Mouse (Mus musculus): Measurements from ENCODE around the gene Grhpr. TPM values are rescaled to one million over a fixed set of nuclear protein-coding genes. Genes with fewer than 3 reads are reported as not detected.
A peak's percentile ranks its signal among the peaks of the same experiment; 100 is the strongest.
"Not testable (repeated sequence)": the region's sequence is repeated elsewhere in the genome, so short reads cannot be mapped to it uniquely, and the experiment has no call there.

Grhpr gene
- 3.9 and 6.0 TPM in 2 replicates for polyA plus RNA-seq (2012)

DNA sequence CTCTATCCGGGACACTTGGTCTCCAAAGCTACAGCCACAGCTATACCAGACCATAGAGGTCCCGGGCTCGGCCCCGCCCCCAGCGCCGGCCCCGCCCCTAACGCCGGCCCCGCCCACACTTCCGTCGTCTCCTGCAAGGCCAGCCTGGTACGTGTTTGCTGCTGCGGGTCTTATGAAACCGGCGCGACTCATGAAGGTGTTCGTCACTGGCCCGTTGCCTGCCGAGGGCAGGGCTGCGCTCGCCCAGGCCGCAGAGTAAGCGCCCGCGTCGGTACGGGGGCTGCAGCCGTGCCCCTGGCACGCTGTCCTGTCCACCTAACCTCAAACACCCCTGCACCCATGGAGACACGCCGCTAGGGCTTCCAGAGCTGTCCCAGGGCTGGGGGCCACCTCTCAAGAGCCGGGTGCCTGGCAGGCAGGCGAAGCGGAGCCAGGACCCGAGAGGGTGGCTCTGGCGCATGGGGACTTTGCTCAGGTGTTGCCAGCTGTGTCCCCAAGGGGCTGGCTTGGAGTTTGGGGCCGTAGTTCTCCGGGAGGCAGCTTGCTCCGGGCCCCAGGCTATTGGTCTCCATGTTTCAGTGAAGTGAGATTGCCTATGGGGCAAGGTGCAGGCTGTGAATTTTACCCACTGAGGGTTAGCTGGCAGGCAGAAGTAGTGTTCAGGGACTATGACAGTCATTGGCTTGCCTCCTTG lies at the start of gene Grhpr:
TSS of gene Grhpr (plus strand) at position 116 of the 694 bp plus-strand sequence.
- no peak for TF ChIP-seq TAL1 (IDR thresholded peaks at IDR 0.05; ENCODE audit: low read length)
- no peak for TF ChIP-seq GATA1 (IDR thresholded peaks at IDR 0.05; ENCODE audit: low read length)
- H3K4me3 ChIP-seq (replicated peaks), result peak within 1 kb of the TSS; percentile 84
- no peaks in the 10 kb centered on the region for H3K27me3 ChIP-seq (ENCODE audit: control insufficient read depth)
- H3K4me1 ChIP-seq (ENCODE audit: control insufficient read depth), result peaks cover 41% of the 10 kb centered on the region
- H3K36me3 ChIP-seq (ENCODE audit: control insufficient read depth), result peaks cover 41% of the 10 kb centered on the region
- H3K9me3 ChIP-seq (ENCODE audit: control insufficient read depth, low read length), result peaks cover 3% of the 10 kb centered on the region; the same call in 1 of the 2 replicates

DNA sequence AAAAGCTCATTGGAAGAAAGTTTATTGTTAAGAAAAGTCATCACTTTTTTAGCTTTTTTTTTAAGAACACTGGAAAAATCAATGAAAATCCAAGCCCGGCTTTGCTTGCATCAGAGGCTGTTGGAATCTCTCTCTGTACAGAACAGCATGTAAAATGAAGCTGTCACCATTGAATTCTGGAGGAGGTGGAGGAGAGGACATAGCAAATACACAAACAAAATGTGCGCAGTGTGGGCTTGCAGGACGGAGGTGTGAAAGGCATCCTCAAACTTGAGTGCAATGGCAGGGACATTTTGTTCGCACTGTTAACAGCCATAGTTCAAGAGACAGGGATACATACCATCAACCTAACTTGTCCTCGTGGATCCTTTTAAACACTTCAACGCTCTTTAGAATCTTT lies 49.5 kb upstream of the Grhpr start:
- H3K4me1 ChIP-seq (ENCODE audit: control insufficient read depth), result peaks cover 5% of the 10 kb centered on the region

DNA sequence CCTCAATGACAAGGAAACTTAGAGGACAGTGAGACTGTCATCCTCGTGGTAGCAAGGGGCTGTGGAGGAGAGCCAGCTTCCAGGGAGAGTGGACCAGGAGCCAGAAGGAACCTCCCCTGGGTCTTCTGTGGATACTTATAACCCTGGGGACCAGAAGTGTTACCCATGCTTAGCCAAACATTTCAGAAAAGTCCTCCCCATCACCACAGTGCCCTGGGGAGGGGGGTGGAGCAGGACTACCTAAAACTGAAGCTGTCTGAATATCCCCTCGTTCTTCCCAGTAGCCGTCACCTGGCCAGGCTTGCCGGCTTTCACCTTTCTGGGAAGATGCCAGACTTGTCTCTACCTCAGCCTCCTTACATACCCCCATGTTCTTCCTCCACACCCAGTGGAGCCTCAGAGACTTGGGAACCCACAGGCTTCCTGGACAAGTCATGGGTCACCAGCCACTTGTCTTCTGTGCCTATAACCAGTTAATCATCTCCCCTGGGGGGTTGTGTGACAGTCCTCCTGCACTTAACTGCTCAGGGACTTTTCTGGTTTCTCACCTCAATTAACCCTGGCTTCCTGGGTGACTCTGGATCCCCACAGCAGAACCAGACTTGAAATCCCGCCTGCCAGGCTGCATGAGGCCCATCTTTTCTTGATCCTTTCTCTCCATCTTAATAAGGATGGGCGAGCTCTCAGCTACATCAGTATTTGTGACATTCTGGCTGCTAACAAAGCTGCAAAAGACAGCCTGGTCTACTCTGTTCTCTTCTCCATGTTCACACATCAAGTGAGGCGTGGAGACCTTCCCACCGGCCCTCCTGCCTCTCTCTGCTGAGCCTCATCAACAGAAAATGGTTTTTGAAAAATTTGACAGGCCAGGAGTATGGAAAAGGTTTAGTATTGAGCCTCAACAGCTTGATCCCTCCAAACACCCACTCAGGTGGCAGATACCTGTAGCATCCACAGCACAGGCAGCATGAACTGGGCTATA lies 42.5 kb upstream of the Grhpr start:
- H3K9me3 ChIP-seq (ENCODE audit: control insufficient read depth, low read length), result no peaks in the 10 kb centered on the region
- TF ChIP-seq TAL1 (IDR thresholded peaks at IDR 0.05; ENCODE audit: low read length) (no peak), GATA1 (IDR thresholded peaks at IDR 0.05; ENCODE audit: low read length) (no peak)
- H3K4me1 ChIP-seq (ENCODE audit: control insufficient read depth), result peaks cover 7% of the 10 kb centered on the region

More for the DNA sequence above, 49.5 kb upstream of the Grhpr start:
- no peak for TF ChIP-seq GATA1 (IDR thresholded peaks at IDR 0.05; ENCODE audit: low read length)
- TF ChIP-seq TAL1 (IDR thresholded peaks at IDR 0.05; ENCODE audit: low read length), result no peak
- peaks cover 46% of the 10 kb centered on the region for H3K36me3 ChIP-seq (ENCODE audit: control insufficient read depth)
- no peaks in the 10 kb centered on the region for H3K9me3 ChIP-seq (ENCODE audit: control insufficient read depth, low read length)
- H3K27me3 ChIP-seq (ENCODE audit: control insufficient read depth), result no peaks in the 10 kb centered on the region
- H3K4me3 ChIP-seq (replicated peaks), result no peak overlapping the region

DNA sequence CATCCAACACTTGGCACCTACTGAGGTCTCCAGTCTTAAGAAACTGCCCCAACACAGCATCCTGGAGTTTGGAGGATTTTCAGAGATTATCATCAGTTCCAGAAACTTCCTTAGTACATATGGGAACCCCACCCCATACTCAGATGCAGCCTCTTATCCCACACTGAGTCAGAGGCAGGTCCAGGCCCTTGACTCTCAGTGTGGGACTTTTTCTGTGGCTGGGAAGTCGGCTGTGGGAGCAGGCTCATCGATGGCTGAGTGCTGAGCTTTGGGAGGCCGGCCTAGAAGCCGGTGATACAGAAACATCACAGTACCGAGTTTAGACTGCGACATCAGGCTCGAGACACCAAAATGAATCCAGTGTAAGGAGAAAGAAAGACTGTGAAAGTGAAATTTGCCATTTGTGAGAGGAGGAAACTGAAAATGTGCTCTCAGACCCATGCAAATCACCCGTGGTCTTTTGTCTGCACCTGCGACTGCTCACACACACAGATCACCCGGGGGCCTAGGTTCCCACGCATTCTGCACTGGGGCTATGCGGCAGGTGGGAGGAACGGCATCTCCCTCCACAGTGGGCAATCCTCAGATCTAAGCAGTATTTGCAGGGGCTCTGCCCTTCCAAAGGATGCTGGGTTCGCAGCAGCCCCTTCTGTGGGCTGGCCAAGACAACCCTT lies 41.5 kb upstream of the Grhpr start:
- H3K4me1 ChIP-seq (ENCODE audit: control insufficient read depth), result peaks cover 7% of the 10 kb centered on the region

More for the DNA sequence above, 42.5 kb upstream of the Grhpr start:
- Histone ChIP-seq H3K4me3 (replicated peaks) (no peak overlapping the region), H3K36me3 (ENCODE audit: control insufficient read depth) (peaks cover 3% of the 10 kb centered on the region; the same call in 1 of the 2 replicates), H3K27me3 (ENCODE audit: control insufficient read depth) (no peaks in the 10 kb centered on the region; the same call in 1 of the 2 replicates)

DNA sequence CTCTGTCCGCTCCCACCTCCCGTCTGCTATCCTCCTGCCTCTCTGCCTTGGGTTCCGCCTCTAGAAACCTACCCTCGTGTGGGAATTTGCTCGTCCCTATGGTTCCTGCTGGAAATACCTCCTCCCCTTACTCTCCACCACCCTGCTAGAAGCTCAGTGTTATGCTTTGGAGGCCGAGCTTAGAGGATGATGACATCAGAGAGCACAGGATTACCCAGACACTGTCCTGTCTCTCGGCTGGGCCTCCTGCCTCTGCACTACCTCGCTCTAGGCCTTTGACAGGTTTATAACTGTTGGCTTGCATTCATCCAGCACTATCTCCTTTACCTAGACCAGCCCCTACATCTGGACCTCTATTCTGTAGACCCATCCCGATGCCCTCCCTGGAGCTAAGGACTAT lies 40.9 kb upstream of the Grhpr start:
- H3K4me3 ChIP-seq (replicated peaks), result no peak overlapping the region
- no peak for TF ChIP-seq TAL1 (IDR thresholded peaks at IDR 0.05; ENCODE audit: low read length)
- TF ChIP-seq GATA1 (IDR thresholded peaks at IDR 0.05; ENCODE audit: low read length), result peak; percentile 19; the same call in 1 of the 2 replicates
- H3K36me3 ChIP-seq (ENCODE audit: control insufficient read depth), result no peaks in the 10 kb centered on the region
- peaks cover 7% of the 10 kb centered on the region for H3K4me1 ChIP-seq (ENCODE audit: control insufficient read depth)
- no peaks in the 10 kb centered on the region for H3K9me3 ChIP-seq (ENCODE audit: control insufficient read depth, low read length)
- no peaks in the 10 kb centered on the region; the same call in 1 of the 2 replicates for H3K27me3 ChIP-seq (ENCODE audit: control insufficient read depth)

More for the DNA sequence above, 41.5 kb upstream of the Grhpr start:
- Histone ChIP-seq H3K27me3 (ENCODE audit: control insufficient read depth) (no peaks in the 10 kb centered on the region; the same call in 1 of the 2 replicates), H3K4me3 (replicated peaks) (no peak overlapping the region), H3K9me3 (ENCODE audit: control insufficient read depth, low read length) (no peaks in the 10 kb centered on the region), H3K36me3 (ENCODE audit: control insufficient read depth) (no peaks in the 10 kb centered on the region)
- TF ChIP-seq TAL1 (IDR thresholded peaks at IDR 0.05; ENCODE audit: low read length) (no peak), GATA1 (IDR thresholded peaks at IDR 0.05; ENCODE audit: low read length) (no peak)

DNA sequence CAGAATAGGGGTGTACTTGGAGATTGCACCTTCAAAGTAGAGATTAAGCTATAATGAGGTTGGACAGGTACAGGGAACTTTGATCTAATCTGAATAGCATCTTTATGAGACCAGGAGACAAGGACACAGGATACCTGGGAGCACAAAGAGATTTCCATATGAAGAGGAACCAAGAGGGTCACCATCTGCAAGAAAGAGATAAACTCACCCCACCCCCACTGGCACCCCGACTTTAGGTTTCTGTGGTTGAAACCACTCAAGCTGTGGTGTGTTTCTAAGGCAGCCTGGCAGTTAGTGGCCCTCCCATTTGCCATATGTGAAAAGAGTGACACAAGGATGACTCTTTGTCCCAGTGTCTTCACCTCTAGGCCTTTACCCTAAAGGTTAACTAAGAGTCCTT lies 39.0 kb upstream of the Grhpr start:
- no peaks in the 10 kb centered on the region; the same call in 1 of the 2 replicates for H3K27me3 ChIP-seq (ENCODE audit: control insufficient read depth)
- no peak for TF ChIP-seq TAL1 (IDR thresholded peaks at IDR 0.05; ENCODE audit: low read length)
- H3K4me3 ChIP-seq (replicated peaks), result no peak overlapping the region
- H3K9me3 ChIP-seq (ENCODE audit: control insufficient read depth, low read length), result no peaks in the 10 kb centered on the region
- H3K4me1 ChIP-seq (ENCODE audit: control insufficient read depth), result peaks cover 7% of the 10 kb centered on the region
- no peaks in the 10 kb centered on the region for H3K36me3 ChIP-seq (ENCODE audit: control insufficient read depth)

DNA sequence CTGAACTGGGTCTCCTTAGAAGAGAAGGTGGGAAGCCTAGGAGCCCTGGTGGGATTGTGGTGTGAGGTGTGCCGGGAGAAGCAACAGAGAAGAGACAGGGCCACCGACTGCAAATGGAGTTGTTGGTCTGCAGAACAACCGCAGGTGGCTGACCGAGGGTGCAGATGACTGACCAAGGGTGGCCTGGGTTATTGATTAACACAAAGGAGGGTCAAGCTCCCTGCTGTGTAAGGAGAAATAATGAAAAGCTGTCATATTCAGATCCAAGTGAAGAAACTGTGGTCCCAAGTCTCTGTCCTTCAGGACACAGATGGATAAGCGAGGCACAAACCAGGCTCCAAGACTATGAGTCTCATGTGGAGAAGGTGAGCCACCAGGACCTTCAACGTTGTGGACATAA lies 37.7 kb upstream of the Grhpr start:
- Histone ChIP-seq H3K4me1 (ENCODE audit: control insufficient read depth) (peaks cover 7% of the 10 kb centered on the region), H3K36me3 (ENCODE audit: control insufficient read depth) (no peaks in the 10 kb centered on the region), H3K4me3 (replicated peaks) (no peak overlapping the region), H3K9me3 (ENCODE audit: control insufficient read depth, low read length) (no peaks in the 10 kb centered on the region), H3K27me3 (ENCODE audit: control insufficient read depth) (no peaks in the 10 kb centered on the region; the same call in 1 of the 2 replicates)
- TF ChIP-seq TAL1 (IDR thresholded peaks at IDR 0.05; ENCODE audit: low read length) (no peak), GATA1 (IDR thresholded peaks at IDR 0.05; ENCODE audit: low read length) (no peak)

DNA sequence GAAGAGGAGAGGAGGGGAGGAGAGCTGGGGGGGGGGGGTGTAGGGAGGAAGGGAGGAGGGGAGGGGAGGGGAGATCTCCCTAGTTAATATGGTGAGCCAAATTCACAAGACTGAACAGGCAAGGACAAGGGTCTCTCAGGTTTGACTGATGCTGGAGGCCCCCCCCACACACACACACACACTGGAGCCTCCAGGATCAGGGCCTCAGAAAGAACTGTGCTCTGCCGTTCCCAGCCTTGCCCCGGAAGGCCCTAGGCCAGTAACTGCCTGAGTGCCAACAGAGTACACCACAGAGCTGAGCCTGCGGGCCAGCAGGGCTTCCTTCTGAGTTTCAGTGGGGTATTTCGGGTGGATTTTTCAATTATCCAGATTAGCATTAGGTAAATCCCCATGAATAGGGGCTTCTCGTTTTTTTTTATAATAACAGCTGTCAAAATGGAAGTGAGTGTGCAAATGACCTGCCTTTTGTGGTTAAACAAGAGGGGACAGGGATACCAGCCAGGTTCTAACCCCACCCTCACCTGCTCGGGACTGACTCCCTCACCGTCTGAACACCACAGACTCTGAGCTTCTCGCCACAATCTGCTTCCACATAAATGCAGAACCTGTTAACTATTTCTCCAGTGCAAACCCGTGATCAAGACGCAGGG lies 36.6 kb upstream of the Grhpr start:
- Histone ChIP-seq H3K4me3 (replicated peaks) (no peak overlapping the region), H3K4me1 (ENCODE audit: control insufficient read depth) (peaks cover 7% of the 10 kb centered on the region), H3K36me3 (ENCODE audit: control insufficient read depth) (no peaks in the 10 kb centered on the region), H3K27me3 (ENCODE audit: control insufficient read depth) (no peaks in the 10 kb centered on the region; the same call in 1 of the 2 replicates), H3K9me3 (ENCODE audit: control insufficient read depth, low read length) (no peaks in the 10 kb centered on the region)
- no peak for TF ChIP-seq TAL1 (IDR thresholded peaks at IDR 0.05; ENCODE audit: low read length)
- no peak for TF ChIP-seq GATA1 (IDR thresholded peaks at IDR 0.05; ENCODE audit: low read length)

DNA sequence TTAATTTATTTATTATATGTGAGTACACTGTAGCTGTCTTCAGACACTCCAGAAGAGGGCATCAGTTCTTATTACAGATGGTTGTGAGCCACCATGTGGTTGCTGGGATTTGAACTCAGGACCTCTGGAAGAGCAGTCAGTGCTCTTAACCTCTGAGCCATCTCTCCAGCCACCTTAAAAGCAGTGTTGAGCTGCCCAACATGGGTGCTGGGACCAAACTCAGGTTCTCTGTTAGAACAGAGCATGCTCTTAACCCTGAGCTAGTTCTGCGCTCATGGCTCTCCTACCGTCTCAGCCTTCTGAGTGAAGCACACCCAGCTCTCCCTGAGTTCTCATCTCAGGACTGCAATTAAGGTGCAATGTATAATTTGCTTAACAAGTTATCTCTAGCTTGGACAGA lies 35.1 kb upstream of the Grhpr start:
- not testable (repeated sequence) for H3K27me3 ChIP-seq (ENCODE audit: control insufficient read depth); H3K9me3 ChIP-seq (ENCODE audit: control insufficient read depth, low read length); H3K4me3 ChIP-seq (replicated peaks); H3K36me3 ChIP-seq (ENCODE audit: control insufficient read depth); H3K4me1 ChIP-seq (ENCODE audit: control insufficient read depth)
